Mouse (Mus musculus): ENCODE data around the gene Pdcl. TPM values are rescaled to one million over a fixed set of nuclear protein-coding genes. Genes with fewer than 3 reads are reported as not detected.
A peak's percentile ranks its signal among the peaks of the same experiment; 100 is the strongest.

Gene Pdcl
- total RNA-seq (2021), result 10 to 100 TPM in 1 of 2 experiments, 1 to 10 TPM in 1; 10.0 to 16.0 TPM
- long read RNA-seq, experiment 1, transcript Pdcl-201 (4 exons, 2,858 nt), result major isoform, 7 of 10 reads
- long read RNA-seq, experiment 1, partial matches to known transcripts, result 1 of 10 reads
- long read RNA-seq, experiment 1, other reads (novel, unspliced or antisense), result 2 of 10 reads
- long read RNA-seq, experiment 2, transcript Pdcl-201 (4 exons, 2,858 nt), result major isoform, 11 of 14 reads
- long read RNA-seq, experiment 2, partial matches to known transcripts, result 0 of 14 reads
- long read RNA-seq, experiment 2, other reads (novel, unspliced or antisense), result 2 of 14 reads

- Histone ChIP-seq H3K27ac (peak within 1 kb of the TSS; percentile 97), H3K4me3 (peak within 1 kb of the TSS; percentile 91)
- intact Hi-C loops (cut with DNase I), result no loop called here
- DNase-seq, result peak; percentile 93
- no peak for TF ChIP-seq CTCF (IDR thresholded peaks at IDR 0.05)
Measured at GRCm38 (mm10) chr2:37358633-37359540, at the start of gene Pdcl. TSS of gene Pdcl (minus strand) at chr2:37359332.

GRCm38 (mm10) chr2:37395539-37395938 lies 36.4 kb upstream of the Pdcl start:
- Histone ChIP-seq H3K27ac (no peak overlapping the region), H3K4me3 (no peak overlapping the region)
- no peak for DNase-seq
- peak; percentile 37 for TF ChIP-seq CTCF (IDR thresholded peaks at IDR 0.05)
- intact Hi-C loops (cut with DNase I), result no loop called here

GRCm38 (mm10) chr2:37382921-37383320 lies 23.8 kb upstream of the Pdcl start:
- no peak for DNase-seq
- H3K27ac ChIP-seq, result no peak overlapping the region
- intact Hi-C loops (cut with DNase I), result loop anchor here (10.0 kb wide), 1 partner anchor 1632 kb away; no protein-coding TSS in a partner anchor

GRCm38 (mm10) chr2:37380189-37380588 lies 21.1 kb upstream of the Pdcl start:
- peak; percentile 73 for TF ChIP-seq CTCF (IDR thresholded peaks at IDR 0.05)
- Histone ChIP-seq H3K27ac (no peak overlapping the region), H3K4me3 (no peak overlapping the region)
- intact Hi-C loops (cut with DNase I), result loop anchor here (1.0 to 10.0 kb wide), 2 partner anchors 105 to 1635 kb away; no protein-coding TSS in a partner anchor
- DNase-seq, result peak; percentile 42

More at GRCm38 (mm10) chr2:37382921-37383320, 23.8 kb upstream of the Pdcl start:
- no peak for TF ChIP-seq CTCF (IDR thresholded peaks at IDR 0.05)
- no peak overlapping the region for H3K4me3 ChIP-seq

GRCm38 (mm10) chr2:37376018-37376417 lies 16.9 kb upstream of the Pdcl start:
- Histone ChIP-seq H3K4me3 (no peak overlapping the region), H3K27ac (no peak overlapping the region)
- intact Hi-C loops (cut with DNase I), result loop anchor here (10.0 kb wide), 1 partner anchor 399 kb away; the partner anchor contains the start of gene Crb2
- no peak for TF ChIP-seq CTCF (IDR thresholded peaks at IDR 0.05)
- DNase-seq, result no peak

DNA sequence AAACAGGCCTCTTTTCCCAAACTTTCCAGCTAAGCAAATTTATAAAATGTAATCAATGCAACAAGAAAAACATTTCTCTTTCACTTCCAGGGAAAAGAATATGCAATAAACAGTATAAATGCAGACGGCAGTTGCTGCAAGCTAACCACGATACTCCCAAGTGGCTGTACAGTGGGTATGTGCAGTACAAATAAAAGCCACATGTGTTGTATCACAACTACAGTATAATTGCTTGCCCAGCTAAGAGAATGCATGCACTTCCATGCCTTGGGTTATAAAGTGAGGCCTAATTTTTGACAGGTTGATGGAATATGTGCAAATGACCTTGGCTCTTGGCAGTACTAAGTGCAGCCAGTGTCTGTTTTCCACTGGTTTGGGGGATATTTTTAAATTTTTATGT lies 11.5 kb upstream of the Pdcl start:
- Histone ChIP-seq H3K4me3 (no peak overlapping the region), H3K27ac (no peak overlapping the region)
- intact Hi-C loops (cut with DNase I), result loop anchor here (10.0 kb wide), 1 partner anchor 404 kb away; the partner anchor contains the start of gene Crb2
- no peak for DNase-seq
- TF ChIP-seq CTCF (IDR thresholded peaks at IDR 0.05), result no peak

DNA sequence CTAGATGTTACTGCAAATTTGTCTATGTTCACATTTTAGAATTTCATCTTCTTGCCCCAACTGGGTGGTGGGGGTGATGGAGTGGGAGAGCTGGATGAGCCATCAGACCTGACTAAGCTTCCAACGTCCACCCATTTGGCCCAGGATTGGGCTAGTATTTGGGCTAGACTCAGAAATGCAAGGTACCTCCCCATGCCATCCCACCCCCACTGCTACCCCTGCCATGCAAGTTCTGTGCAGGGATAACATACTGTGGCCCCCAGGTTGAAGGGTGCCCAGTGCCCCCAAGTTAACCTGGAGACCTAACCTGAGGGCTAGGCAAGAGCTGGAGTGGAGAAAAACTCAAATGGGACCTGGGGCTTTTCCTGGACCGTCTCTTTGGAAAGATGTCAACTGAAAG lies 776 bp upstream of the Pdcl start:
- no peak overlapping the region; the same call in 1 of the 2 replicates for H3K4me3 ChIP-seq
- TF ChIP-seq CTCF (IDR thresholded peaks at IDR 0.05), result no peak
- DNase-seq, result peak; percentile 16
- peak overlapping the region; percentile 97 for H3K27ac ChIP-seq
- intact Hi-C loops (cut with DNase I), result no loop called here

- intact Hi-C loops (cut with DNase I), result no loop called here
- DNase-seq, result no peak
Measured at GRCm38 (mm10) chr2:37355571-37355970, 3.6 kb downstream of the Pdcl start.

GRCm38 (mm10) chr2:37351671-37352070 lies 7.5 kb downstream of the Pdcl start:
- Histone ChIP-seq H3K4me3 (no peak overlapping the region), H3K27ac (no peak overlapping the region)
- DNase-seq, result no peak
- intact Hi-C loops (cut with DNase I), result no loop called here
- TF ChIP-seq CTCF (IDR thresholded peaks at IDR 0.05), result no peak

More at GRCm38 (mm10) chr2:37355571-37355970, 3.6 kb downstream of the Pdcl start:
- H3K4me3 ChIP-seq, result no peak overlapping the region
- no peak overlapping the region for H3K27ac ChIP-seq
- TF ChIP-seq CTCF (IDR thresholded peaks at IDR 0.05), result no peak

DNA sequence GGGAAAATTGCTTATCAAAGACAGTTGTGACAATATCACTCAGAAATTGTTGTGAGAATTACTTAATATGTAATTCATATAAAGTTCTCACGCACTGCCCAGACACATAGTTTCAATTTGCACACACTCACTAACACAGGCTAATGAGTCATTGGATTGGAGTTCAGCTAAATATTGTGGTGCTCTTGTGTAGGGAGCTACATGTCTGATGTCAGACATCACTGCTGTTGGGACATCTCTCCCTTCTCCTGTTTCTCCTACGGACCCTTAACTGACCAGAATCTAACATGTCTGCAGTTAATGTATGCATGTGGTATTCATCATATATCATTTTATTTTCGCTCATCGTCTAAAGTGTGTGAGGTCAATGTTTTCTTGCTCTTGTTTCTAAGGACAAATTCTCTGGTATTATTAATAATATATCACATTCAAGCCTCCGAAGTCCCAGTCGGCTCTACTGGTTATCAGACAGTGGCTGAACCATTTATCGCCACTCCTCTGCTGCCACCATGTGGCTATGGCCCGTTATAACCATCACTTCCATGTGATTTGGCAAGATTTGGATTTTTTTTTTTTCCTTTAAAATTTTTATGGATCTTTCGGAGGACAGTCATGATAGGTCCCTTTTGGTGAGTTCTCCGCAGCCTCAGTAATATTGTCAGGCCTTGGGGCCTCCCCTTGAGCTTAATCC lies 20.5 kb downstream of the Pdcl start:
- intact Hi-C loops (cut with DNase I), result no loop called here
- TF ChIP-seq CTCF (IDR thresholded peaks at IDR 0.05), result peak; percentile 77
- peak; percentile 38 for DNase-seq
- no peak overlapping the region for H3K27ac ChIP-seq
- no peak overlapping the region for H3K4me3 ChIP-seq

- DNase-seq, result no peak
- H3K27ac ChIP-seq, result no peak overlapping the region
- H3K4me3 ChIP-seq, result no peak overlapping the region
- TF ChIP-seq CTCF (IDR thresholded peaks at IDR 0.05), result no peak
- intact Hi-C loops (cut with DNase I), result no loop called here
Measured at GRCm38 (mm10) chr2:37333321-37333720, 25.8 kb downstream of the Pdcl start.

DNA sequence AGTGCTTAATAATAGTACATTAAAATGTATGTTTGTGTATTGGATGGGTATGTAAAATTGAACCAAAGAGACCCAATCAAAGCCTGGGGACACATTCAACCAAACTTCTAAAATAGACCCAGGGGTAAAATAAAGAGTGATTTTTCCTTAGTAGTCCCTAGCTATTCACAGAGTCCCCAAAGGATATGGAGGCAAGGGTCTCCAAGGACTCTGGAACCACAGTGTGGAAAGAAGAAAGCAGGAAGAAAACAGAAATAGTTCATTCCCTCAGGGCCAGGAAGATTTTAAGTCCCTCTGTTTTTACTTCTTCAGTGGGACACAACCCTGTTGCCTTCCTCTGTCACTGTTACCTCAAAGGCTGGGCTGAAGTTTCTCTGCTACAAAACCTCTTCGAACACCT lies 32.9 kb downstream of the Pdcl start, which contains the start of gene Olfr368:
Olfr368 (plus strand) TSS at position 301 of the 400 bp plus-strand sequence.
- Histone ChIP-seq H3K4me3 (no peak within 1 kb of the TSS), H3K27ac (no peak within 1 kb of the TSS)
- intact Hi-C loops (cut with DNase I), result no loop called here
- no peak for DNase-seq
- TF ChIP-seq CTCF (IDR thresholded peaks at IDR 0.05), result no peak

Other genes starting within 250 kb of the Pdcl start
- not detected for gene Olfr362, start 241.4 kb downstream of the Pdcl start, total RNA-seq (2021)
- gene Olfr364-ps1, start 220.0 kb downstream of the Pdcl start, total RNA-seq (2021), result not detected
- gene Olfr365, start 171.1 kb downstream of the Pdcl start, total RNA-seq (2021), result under 1 TPM in 1 of 2 experiments, not detected in 1; 0.06 TPM
- not detected for gene Olfr366, start 147.8 kb downstream of the Pdcl start, total RNA-seq (2021)
- not detected for gene Olfr368, start 32.8 kb downstream of the Pdcl start, total RNA-seq (2021)
- 10 to 100 TPM; 36.0 to 46.3 TPM for gene Rc3h2, start 63.6 kb upstream of the Pdcl start, total RNA-seq (2021)
- gene Zbtb26, start 83.8 kb upstream of the Pdcl start, total RNA-seq (2021), result 1 to 10 TPM; 4.6 to 5.7 TPM
- gene Zbtb6, start 83.8 kb upstream of the Pdcl start, total RNA-seq (2021), result 1 to 10 TPM; 3.4 to 4.0 TPM
- gene Rabgap1, start 83.9 kb upstream of the Pdcl start, total RNA-seq (2021), result 10 to 100 TPM; 33.9 to 34.5 TPM
- gene Gpr21, start 157.0 kb upstream of the Pdcl start, total RNA-seq (2021), result under 1 TPM; 0.50 to 0.71 TPM